Mouse (Mus musculus) kidney, embryonic 14.5 days (tissue): ENCODE data around the gene Rapgef1. TPM values are rescaled to one million over a fixed set of nuclear protein-coding genes. Genes with fewer than 3 reads are reported as not detected.
"Not testable (repeated sequence)": the region's sequence is repeated elsewhere in the genome, so short reads cannot be mapped to it uniquely, and the experiment has no call there.

Source experiments
- ATAC-seq: fragments of 200-750 bp; cut with Nextera tagmentation; 2 replicates; pipeline ENCODE4 v1.8.0; 2017; ENCODE audit warnings: moderate number of reproducible peaks, mild to moderate bottlenecking, moderate TSS enrichment, moderate library complexity; ENCODE audit not compliant: low FRiP score, low TSS enrichment
- H3K27ac ChIP-seq: fragments of 300-500 bp; sonication (generic); 2 replicates; pipeline ENCODE4 v1.5.1; 2014; ENCODE audit warnings: low read depth, mild to moderate bottlenecking, low read length, moderate library complexity, mixed read lengths
- H3K27me3 ChIP-seq: fragments of 300-500 bp; sonication (generic); 2 replicates; pipeline ENCODE4 v1.6.1; 2014; ENCODE audit warnings: mild to moderate bottlenecking, low read length; ENCODE audit not compliant: control insufficient read depth, insufficient read depth
- H3K36me3 ChIP-seq: fragments of 300-500 bp; sonication (generic); 2 replicates; pipeline ENCODE4 v1.6.1; 2014; ENCODE audit warnings: low read length, mixed read lengths; ENCODE audit not compliant: control insufficient read depth, insufficient read depth
- H3K4me1 ChIP-seq: fragments of 300-500 bp; sonication (generic); 2 replicates; pipeline ENCODE4 v1.6.1; 2014; ENCODE audit warnings: low read length, mixed read lengths; ENCODE audit not compliant: control insufficient read depth, insufficient read depth
- H3K4me2 ChIP-seq: fragments of 300-500 bp; sonication (generic); replicated peaks from 2 replicates; pipeline ENCODE4 v1.6.1; 2014; ENCODE audit warnings: low read depth, mild to moderate bottlenecking, low read length
- H3K4me3 ChIP-seq: fragments of 300-500 bp; sonication (generic); 2 replicates; pipeline ENCODE4 v1.5.1; 2014; ENCODE audit warnings: mild to moderate bottlenecking, low read length
- H3K9ac ChIP-seq: fragments of 300-500 bp; sonication (generic); 2 replicates; pipeline ENCODE4 v1.6.1; 2014; ENCODE audit warnings: low read depth, mild to moderate bottlenecking, low read length, moderate library complexity
- H3K9me3 ChIP-seq: fragments of 300-500 bp; sonication (generic); 2 replicates; pipeline ENCODE4 v1.6.1; 2016; ENCODE audit warnings: low read length; ENCODE audit not compliant: control insufficient read depth
- WGBS: fragments of 180-500 bp; shearing (Covaris S2); extraction: QIAGEN DNeasy Blood & Tissue Kit; methylation state at CpG from one replicate; pipeline ENCODE4 v1.1.7; 2014; 5-methylcytosine and 5-hydroxymethylcytosine counted together
- polyA plus RNA-seq: library from polyadenylated mRNA; unstranded; fragments of >200 nt; fragmentation: Nextera tagmentation; extraction: Ambion mirVana; gene quantifications from 2 replicates; pipeline ENCODE4 v1.2.1, GENCODE M21; 2014

Rapgef1 gene
- polyA plus RNA-seq, 1 experiment from 2014 or later: 16.6 TPM

DNA sequence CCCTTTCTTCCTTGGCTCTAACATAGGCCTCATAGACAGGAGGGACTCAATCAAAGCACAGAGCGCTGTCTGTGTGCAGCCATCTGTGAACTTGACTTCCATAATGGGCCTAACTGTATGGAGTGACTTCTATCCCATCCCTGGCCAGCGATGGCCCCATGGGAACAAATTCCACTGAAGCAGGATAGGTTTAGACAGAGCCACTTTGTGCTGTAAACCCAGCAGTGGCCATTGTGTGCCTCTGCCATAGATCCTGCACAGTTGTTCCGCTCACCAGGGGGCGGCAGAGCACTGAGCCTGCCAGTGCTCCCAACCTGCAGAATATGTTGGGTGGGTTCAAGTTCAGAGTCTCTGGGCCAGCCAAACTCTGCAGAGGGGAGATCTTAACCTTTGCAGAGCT, 88.2 kb downstream of the Rapgef1 start:
- no peak for ATAC-seq
- Histone ChIP-seq H3K4me1 (no peaks in the 10 kb centered on the region), H3K36me3 (peaks cover 49% of the 10 kb centered on the region), H3K4me2 (no peak overlapping the region), H3K4me3 (no peak overlapping the region), H3K9me3 (no peaks in the 10 kb centered on the region), H3K9ac (no peak overlapping the region), H3K27ac (no peak overlapping the region), H3K27me3 (no peaks in the 10 kb centered on the region)
- 92% methylated on average over 4 of the region's 4 CpGs for WGBS

DNA sequence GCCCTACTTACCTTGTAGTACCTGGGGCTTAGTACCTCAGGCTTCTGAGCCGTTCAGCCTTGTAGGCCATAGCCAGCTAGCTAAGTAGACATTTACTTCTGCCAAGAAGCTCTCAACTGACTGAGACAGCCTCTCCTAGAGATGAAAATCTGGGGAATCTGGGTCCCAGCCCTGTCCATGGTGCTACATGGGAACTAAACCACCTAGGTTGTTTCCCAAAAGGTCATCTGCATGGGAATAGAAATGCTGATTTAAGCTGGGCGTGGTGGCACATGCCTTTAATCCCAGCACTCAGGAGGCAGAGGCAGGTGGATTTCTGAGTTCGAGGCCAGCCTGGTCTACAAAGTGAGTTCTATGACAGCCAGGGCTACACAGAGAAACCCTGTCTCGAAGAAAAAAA, 88.7 kb downstream of the Rapgef1 start:
- 92% methylated on average over 4 of the region's 4 CpGs for WGBS

DNA sequence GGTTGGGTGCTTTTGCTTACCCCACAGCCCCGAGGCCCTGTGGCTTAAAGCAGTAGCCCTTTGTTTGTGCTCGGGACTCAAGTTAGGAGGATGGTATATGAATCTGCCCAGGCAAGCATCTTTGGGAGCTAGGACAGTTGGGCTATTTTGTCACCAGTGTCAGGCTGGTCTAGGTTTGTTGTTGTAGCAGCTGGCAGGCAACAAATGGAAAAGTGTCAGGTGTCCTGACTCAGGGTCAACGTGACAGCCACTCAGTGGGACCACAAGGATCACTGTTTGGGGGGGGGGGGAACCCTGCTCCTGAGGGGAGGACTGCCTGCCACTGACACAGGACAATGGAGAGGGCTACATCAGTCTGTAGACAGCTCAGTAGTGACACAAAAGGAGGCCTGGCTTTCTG, 91.5 kb downstream of the Rapgef1 start:
- peaks cover under 1% of the 10 kb centered on the region; the same call in 1 of the 2 replicates for H3K4me1 ChIP-seq
- no peak overlapping the region for H3K4me3 ChIP-seq
- 54% methylated on average over 3 of the region's 3 CpGs for WGBS
- H3K27ac ChIP-seq: no peak overlapping the region
- no peaks in the 10 kb centered on the region for H3K27me3 ChIP-seq
- no peak overlapping the region for H3K4me2 ChIP-seq
- H3K36me3 ChIP-seq: peaks cover 38% of the 10 kb centered on the region
- no peak overlapping the region for H3K9ac ChIP-seq
- no peaks in the 10 kb centered on the region for H3K9me3 ChIP-seq
- ATAC-seq: no peak

More for the DNA sequence above, 88.7 kb downstream of the Rapgef1 start:
- H3K4me3 ChIP-seq, H3K27me3 ChIP-seq, H3K4me1 ChIP-seq, ATAC-seq, H3K9me3 ChIP-seq, H3K4me2 ChIP-seq, H3K27ac ChIP-seq, H3K9ac ChIP-seq: not testable (repeated sequence)
- peaks cover 44% of the 10 kb centered on the region for H3K36me3 ChIP-seq

DNA sequence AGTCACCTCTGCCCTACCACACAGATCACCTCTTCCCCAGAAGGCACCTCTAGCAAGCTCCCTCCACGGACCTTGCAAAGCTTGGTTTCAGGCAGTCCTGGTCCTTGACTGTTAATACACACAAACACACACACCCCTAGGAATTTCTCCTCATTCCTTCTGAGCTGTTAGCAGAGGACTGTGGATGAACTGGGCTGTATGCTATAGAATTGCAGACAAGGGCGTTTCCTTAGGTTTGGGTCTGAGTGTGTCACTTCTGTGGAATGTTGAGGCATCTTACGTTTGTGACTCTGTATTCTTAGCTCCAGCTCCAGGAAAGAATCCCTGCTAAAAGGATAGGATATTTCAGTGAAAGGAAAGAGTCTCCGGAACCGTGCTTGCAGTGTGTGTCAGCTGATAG, 92.4 kb downstream of the Rapgef1 start:
- ATAC-seq: no peak

DNA sequence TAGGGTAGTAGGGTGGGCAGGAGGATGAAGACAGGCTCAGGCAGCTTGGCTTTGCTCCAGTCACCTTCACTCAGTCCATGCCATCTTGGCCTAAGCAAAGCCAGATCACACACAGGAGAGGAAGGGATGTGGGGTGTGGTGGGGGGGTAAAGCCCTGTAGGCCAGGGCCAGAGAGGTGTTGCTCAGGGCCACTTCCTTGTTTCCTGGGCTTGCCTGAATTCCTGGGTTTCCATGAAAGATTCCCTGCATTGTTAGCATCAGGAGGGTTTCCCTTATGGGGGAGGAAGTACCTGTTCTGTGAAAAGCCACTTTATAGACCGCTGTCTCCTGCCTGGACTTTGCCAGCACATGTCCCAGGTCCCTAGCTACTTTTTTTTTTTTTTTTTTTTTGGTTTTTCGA, 94.0 kb downstream of the Rapgef1 start:
- ATAC-seq: no peak
- whole genome bisulfite sequencing: 100% methylated on average over 1 of the region's 2 CpGs
- Histone ChIP-seq H3K36me3 (peaks cover 23% of the 10 kb centered on the region), H3K27ac (no peak overlapping the region), H3K4me1 (peaks cover 7% of the 10 kb centered on the region), H3K4me3 (no peak overlapping the region), H3K9ac (no peak overlapping the region), H3K9me3 (no peaks in the 10 kb centered on the region), H3K27me3 (no peaks in the 10 kb centered on the region), H3K4me2 (no peak overlapping the region)

More for the DNA sequence above, 92.4 kb downstream of the Rapgef1 start:
- no peak overlapping the region for H3K4me3 ChIP-seq
- whole genome bisulfite sequencing: 84% methylated on average over 5 of the region's 5 CpGs
- H3K27ac ChIP-seq: no peak overlapping the region
- H3K9ac ChIP-seq: no peak overlapping the region
- H3K36me3 ChIP-seq: peaks cover 30% of the 10 kb centered on the region
- no peak overlapping the region for H3K4me2 ChIP-seq
- no peaks in the 10 kb centered on the region for H3K27me3 ChIP-seq
- peaks cover 7% of the 10 kb centered on the region for H3K4me1 ChIP-seq
- no peaks in the 10 kb centered on the region for H3K9me3 ChIP-seq

DNA sequence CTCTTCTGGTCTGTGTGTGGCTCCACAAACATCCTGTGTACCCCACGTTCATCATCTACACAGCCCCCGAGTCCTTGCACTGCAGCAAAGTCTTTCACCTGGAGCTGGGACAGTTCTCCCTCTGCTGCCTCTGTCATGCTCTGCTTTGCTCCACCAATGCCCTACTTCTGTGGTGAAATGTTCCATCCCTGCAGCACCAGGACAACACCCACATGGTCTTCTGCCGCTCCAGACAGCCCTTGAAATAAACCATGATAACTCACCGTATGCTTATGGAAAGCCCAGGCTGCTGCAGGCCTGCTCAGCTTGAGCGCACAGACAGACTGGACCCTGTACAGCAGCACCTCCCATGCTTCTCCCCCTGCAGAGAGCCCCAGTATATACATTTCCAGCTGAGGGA, 94.6 kb downstream of the Rapgef1 start:
- ATAC-seq: no peak
- Histone ChIP-seq H3K27me3 (no peaks in the 10 kb centered on the region), H3K4me1 (peaks cover 7% of the 10 kb centered on the region), H3K27ac (no peak overlapping the region), H3K4me2 (no peak overlapping the region), H3K9me3 (no peaks in the 10 kb centered on the region), H3K36me3 (peaks cover 27% of the 10 kb centered on the region), H3K9ac (no peak overlapping the region), H3K4me3 (no peak overlapping the region)
- WGBS: 87% methylated on average over 5 of the region's 5 CpGs

DNA sequence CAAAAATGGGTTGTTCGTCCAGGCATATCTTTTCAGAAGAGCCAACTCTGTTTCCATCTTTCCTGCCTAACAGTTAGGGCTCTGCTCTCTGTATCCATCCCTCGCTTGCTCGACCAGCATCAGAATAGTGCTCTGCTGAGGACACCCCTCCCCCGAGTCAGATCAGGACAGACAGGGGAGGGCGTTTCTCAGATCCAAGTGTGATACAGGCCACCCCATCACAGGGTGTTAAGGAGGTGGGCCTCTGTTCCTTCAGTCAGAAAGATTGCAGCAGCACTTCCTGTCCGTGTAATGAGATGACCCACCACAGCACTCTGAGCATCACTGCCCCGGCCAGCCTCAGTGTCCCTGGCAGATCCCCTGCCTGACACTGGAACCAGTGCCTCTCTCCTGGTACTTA, 96.6 kb downstream of the Rapgef1 start:
- peaks cover 7% of the 10 kb centered on the region for H3K4me1 ChIP-seq
- H3K36me3 ChIP-seq: peaks cover 32% of the 10 kb centered on the region
- no peaks in the 10 kb centered on the region for H3K27me3 ChIP-seq
- WGBS: 30% methylated on average over 7 of the region's 7 CpGs
- H3K9me3 ChIP-seq: no peaks in the 10 kb centered on the region
- H3K4me3 ChIP-seq: no peak overlapping the region
- H3K27ac ChIP-seq: peak overlapping the region; percentile 78
- peak; percentile 60; the same call in 1 of the 2 replicates for ATAC-seq
- no peak overlapping the region for H3K4me2 ChIP-seq
- H3K9ac ChIP-seq: no peak overlapping the region

DNA sequence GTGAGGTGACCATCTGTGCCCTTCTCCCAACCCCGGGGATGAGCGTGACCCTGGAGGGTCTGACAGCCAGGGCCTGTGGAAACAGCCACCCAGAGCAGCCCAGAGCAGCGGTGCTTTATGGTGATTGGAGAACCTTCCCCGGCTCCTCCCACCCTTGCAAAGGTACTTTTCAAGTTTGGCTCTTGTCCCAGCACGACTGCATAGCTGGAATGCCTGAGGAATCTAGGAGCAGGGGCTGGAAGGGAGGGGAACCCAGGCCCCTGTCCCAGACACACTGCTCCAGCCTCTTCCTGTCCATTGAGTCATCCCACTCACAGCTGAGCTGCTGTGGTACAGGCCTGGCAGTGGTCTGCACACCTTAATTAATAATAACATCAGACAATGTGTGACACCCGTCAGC, 97.2 kb downstream of the Rapgef1 start:
- Histone ChIP-seq H3K4me1 (peaks cover 7% of the 10 kb centered on the region), H3K4me2 (no peak overlapping the region; the same call in 1 of the 2 replicates), H3K36me3 (peaks cover 33% of the 10 kb centered on the region), H3K9me3 (no peaks in the 10 kb centered on the region), H3K27me3 (no peaks in the 10 kb centered on the region), H3K9ac (no peak overlapping the region), H3K4me3 (no peak overlapping the region), H3K27ac (peak overlapping the region; percentile 78)
- whole genome bisulfite sequencing: 19% methylated on average over 6 of the region's 6 CpGs
- peak; percentile 91 for ATAC-seq

DNA sequence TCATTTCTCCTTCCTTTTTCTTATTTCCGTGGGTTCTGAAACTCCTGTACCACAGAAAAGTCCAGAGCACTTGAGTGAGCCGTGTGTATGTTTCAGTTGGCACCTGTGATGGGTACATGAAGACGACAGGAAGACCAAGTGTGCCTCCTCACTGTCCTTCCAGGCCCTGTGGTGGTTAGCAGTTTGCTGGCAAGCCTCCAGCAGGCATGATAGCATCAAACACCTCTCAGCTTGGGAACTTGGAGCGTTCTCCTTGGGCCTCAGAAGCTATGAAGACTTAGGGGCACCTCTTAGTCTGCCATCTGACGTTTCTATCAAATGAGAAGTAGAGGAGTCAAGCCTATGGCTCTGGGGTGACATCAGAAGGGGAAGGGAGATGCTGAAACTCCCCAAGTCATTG, 99.1 kb downstream of the Rapgef1 start:
- H3K4me3 ChIP-seq: no peak overlapping the region
- peaks cover 48% of the 10 kb centered on the region for H3K36me3 ChIP-seq
- H3K27me3 ChIP-seq: no peaks in the 10 kb centered on the region
- ATAC-seq: no peak
- H3K9me3 ChIP-seq: no peaks in the 10 kb centered on the region
- no peak overlapping the region for H3K27ac ChIP-seq
- H3K4me1 ChIP-seq: peaks cover 7% of the 10 kb centered on the region
- H3K4me2 ChIP-seq: no peak overlapping the region
- no peak overlapping the region for H3K9ac ChIP-seq
- 86% methylated on average over 5 of the region's 5 CpGs for WGBS
